Mouse (Mus musculus) gonadal fat pad, adult 2 months (tissue): ENCODE results near the gene Slc25a51. TPM values are rescaled to one million over a fixed set of nuclear protein-coding genes. Genes with fewer than 3 reads are reported as not detected.

ENCODE experiments used
- DNase-seq: peaks from one replicate; pipeline ENCODE4 v3.0.0-alpha.2; 2012; ENCODE audit warnings: low read depth
- polyA plus RNA-seq: library from polyadenylated mRNA; depleted of rRNA; stranded (reverse); fragments of >200 nt; gene quantifications from 2 replicates; pipeline ENCODE4 v1.2.3, GENCODE M21; 2012

The Slc25a51 gene
- polyA plus RNA-seq, 1 experiment: 96.9 TPM

DNA sequence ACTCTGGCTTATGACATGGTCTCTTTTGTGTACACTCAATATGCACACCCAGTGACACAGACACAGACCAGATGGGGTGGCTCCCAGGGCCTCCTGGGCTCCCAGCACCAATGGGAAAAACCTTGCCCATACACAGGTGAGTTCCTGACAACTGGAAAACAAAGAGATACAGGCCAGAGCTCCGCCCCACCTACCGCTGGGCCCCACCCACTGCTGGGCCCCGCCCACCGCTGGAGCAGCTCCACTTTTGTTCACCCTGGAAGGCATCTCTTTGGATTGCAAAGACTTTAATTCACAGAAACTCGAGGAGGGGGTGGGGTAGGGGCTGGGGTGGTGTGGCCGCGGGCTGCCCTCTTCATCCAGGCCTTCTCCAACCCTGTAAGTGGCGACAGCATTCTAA lies 14.8 kb upstream of the Slc25a51 start:
- no peak for DNase-seq

DNA sequence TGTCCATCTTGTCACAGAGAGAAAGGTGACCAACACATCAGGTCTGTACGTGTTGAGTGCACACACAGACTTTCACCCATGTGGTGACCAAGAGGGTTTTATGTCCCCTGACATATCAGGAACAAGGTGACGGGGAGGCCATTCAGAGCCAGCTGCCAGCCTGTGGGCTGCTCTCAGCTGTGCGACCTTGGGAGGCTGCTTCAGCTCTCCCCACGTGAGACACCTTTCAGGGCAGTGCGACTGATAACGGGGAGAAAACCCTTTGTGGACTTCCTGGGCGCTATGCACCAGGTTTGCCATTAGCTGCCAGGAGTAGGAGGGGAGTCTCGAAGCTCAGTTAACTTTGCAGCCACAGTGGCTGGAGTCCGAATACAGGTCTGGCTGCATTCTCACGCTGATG lies 14.1 kb upstream of the Slc25a51 start:
- DNase-seq: no peak

DNA sequence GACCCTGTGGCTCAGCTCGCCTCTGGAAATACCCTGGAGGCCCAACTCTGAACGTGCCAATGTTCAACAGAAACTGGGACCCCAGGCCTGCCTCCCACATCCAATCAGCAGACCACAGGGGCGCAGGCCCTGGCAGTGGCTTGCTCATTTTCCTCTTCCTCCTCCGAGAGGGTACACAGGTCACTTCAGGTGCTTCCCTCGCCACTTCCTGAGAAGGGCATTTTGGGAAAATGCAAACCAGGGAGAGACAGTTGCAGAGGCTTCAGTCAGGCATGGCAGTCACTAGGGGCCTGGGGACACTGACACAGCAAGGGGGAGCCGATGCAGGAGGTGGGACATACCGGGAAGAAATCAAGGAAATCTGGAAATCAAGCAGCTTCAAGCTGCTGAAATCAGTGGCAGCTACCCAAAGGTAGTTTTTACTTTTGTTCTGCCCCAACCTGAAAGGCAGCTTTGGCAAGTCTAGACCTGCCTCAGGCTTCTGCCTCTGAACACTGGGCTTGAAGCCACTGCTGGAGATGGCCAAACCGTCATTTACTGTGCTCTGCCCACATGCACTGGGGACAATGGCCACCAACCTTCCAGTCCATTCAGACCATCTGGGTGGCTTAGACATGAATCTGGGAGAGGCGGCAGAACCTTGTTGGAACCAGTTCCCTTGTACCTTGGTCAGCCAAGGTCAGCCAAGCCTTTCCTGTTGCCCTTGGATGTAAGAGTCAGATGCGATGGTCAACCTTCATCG lies 13.1 kb upstream of the Slc25a51 start:
- DNase-seq: peak; percentile 79

DNA sequence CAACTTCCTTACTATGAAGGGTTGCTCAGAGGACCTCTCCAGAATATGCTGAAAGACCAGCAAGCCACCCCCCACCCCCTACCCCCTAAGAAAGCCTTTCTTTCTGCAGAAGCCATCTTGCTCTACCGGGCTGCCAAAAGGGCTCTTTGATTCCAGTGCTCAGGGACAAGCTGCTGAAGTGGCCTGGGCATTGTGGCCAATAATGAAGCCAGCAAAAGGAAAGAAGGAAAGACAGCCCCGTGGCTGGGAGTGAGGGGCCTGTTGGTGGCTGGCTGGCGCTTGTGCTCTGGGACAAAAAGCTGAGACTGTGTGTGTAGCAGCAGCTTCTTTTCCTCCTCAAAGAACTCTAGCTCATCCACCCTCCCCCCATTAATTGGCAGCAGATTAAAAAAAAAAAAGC lies 12.2 kb upstream of the Slc25a51 start:
- no peak for DNase-seq

DNA sequence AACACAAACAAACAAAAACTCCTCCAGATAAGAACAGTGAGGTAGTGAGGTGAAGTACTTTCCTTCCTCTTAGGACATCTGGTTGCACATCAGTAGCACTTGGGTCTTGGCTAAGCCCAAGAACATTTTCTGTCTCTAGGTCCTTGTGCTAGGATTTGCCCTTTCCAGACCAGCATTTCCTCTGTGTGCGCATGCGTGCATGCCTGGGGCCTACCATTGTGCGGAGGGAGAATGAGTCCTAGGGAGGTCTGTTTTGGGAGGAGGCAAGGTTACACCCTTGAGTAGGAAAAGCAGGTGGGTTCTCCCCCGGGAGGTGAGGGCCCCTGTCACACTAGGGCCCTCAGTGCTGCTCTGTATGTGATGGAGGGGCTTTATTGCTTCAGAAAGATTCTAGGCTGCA lies 10.5 kb upstream of the Slc25a51 start:
- DNase-seq: no peak

DNA sequence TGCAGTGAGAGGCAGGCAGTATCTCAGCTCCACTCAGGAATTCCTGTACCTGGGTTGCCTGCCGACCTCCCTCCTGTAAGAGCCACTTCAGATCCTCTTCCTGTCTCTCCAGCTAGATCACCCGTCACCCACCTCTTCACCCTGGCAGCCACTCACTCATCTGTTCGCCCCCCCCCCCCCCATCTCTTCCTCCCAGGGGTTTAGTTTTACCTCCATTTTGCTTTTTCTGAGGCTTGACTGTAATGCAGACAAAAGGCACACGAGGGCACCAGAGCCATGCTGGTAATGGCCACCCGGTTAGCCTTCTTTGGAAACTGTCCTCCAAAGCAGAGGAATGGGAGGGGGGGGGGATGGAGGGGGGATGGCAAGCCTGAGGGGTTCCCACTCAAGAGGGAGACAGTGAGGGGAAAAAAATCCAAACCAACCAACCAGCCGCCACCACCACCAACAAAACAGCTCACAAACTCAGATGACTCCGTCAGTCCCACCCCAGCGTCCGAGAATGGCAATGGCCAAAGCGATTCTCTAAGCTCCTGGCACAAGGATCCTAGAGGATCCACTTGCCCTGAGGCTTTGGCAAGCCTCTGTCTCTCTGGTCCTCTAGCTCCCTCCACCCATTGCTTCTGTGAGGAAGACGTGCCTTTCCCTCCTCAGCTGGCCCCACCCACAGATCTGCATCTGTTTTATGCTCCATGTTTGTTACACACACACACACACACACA lies 9.8 kb upstream of the Slc25a51 start:
- no peak for DNase-seq

DNA sequence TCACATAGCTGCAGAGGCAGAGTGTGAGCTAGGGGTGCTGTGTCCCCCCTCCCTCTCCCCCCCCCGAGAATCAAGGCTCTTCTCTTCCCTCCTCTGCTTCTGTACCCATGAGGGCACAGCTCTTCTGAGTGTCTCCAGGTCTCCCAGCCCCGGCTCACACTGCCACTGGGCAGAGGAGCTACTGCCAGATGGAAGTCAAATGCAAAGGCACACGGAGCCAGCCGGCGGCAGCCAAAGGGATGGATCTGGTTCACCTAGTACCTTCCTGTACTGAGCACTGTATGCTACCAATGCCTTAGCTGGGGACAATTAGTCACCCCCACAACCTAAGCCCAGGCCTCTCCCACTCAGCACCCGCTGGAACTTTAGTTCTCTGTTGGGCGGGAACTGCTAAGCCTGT lies 7.7 kb upstream of the Slc25a51 start:
- DNase-seq: no peak

DNA sequence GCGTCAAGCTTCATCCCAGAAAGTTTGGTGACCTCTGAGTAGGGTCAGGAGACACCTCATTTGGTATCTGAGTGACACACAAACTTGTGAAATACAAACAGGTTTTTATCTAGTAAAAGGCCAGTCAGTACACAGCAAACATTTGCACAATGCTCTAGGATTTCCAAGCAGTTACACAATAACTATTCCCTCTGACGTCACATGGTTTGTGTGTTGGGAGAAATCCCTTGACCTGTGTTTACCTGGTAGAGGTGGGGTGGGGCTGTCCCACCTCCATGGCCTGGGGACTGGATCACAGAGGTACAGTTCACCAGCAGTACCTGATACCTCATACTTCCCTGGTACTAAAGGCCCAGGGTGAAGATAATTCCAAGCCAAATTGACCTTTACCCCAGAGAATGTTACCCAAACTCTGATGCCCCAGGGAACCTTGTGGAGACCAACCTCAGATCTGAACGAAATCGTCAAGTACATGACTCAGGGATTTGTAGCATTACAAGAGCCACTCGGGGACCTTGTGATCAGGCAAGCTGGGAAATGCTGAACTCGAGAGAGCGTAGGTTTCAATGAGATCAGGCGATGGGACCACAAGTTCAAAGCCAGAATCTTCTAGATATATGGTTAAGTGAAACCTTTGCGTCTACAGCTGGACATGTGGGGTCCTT lies 5.2 kb upstream of the Slc25a51 start:
- DNase-seq: peak; percentile 81

DNA sequence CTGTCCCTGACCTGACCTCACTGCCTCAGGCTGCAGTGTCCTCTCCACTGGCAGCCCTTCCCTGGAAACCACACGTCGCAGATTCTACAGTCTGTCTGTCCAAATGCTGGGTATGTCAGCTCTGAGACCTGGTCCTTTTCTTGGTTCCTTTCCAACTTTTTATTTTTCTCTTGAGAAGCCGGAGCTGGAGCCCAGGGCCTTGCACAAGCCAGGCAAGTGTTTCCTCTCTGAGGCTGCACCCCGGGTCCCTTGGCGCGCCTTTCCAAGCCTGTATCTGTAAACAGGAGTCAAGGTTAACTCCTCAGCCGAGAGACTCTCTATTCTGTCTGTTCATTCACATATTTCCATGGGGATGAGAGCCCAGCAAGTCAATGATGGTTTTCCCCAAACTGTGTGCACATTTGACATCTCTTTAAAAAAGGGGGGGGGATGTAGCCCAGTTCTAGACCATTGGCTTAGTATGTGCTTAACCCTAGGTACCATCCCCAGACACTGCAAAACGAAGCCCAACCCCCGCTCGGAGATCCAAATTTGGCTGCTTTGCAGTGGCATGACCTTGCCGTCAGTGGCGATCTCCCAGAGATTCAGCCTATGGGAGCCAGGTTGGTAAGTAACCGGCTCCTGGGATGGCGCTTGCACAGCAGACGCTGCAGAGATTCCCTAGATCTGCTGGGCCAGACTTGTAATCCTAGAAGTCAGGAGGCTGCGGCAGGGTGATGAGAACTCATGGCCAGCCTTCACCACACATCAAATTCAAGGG lies 4.0 kb upstream of the Slc25a51 start:
- no peak for DNase-seq

DNA sequence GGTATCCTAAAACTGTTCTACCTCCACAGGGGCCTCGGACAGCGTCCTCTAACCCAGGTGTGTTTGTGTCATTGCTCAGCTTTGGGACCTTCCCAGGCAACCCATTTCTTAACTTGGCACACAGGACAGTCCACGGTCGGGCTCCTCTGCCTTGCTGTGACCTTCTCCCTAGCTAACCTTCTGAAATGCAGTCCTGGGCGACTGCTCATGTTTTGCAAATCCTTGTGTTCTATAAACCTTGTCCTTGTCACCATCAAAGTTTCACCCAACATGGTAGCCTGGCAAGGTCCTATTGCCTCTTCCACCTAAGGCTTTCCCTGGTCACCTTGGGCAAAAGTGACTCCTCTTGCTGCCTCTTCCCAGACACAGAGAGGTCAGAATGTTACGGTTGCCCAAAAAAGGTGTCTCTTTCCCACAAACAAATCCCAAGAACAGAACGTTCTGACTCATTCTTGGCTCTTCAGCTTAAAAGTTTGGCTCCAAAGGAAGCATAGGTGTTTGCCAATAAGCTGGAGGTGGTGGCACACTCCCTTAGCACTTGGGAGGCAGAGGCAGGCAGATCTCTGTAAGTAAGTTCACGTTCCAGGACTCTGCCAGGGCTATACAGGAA lies 2.7 kb upstream of the Slc25a51 start:
- DNase-seq: no peak

DNA sequence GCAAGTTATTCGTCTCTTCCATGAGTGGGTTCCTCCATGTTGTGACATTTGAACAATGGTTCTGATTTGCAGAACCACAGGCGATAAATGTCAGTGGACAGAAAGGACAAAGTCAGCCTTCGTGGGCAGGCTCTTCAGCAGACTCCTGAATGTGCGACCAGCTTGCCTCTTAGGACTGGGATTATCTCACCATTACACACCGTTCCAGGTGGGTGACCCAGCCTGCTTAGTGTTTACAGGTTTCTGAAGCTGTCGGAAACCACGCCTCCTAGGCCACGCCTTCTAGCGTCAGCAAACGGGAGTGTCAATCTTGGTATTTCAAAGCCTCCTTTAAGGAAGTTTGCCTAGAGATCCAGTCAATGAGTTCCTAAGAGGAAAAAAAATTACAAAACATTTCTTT lies 704 bp upstream of the Slc25a51 start:
- no peak for DNase-seq

DNA sequence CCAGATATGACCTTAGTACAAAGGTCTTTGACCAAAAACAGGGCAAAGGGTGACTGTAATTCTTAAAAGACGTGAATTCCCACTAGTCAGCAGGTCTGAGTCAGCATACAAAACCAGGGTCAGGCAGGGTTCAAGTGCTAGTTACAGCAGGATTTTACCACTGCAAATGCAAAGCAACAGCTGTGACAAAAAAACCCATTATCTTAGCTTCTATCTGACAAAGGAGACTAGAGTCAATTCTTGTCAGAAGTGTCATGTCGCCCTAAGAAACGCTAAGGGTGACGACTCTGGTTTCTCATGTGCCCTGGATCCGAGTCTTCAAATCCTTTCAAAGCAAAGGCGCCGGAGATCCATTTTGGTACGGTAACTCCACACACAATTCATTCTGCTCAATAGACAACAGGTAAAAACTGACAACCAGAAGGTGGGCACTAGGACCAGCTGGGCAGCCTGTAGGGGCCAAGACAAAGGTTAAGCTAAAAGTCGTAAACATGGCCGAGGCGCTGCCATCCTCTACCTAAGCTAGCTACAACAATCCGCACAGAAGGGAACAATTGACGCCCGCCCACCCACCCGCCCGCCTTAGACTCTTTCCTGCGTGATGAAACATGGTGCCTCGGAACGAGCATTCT lies 747 bp downstream of the Slc25a51 start:
- no peak for DNase-seq

DNA sequence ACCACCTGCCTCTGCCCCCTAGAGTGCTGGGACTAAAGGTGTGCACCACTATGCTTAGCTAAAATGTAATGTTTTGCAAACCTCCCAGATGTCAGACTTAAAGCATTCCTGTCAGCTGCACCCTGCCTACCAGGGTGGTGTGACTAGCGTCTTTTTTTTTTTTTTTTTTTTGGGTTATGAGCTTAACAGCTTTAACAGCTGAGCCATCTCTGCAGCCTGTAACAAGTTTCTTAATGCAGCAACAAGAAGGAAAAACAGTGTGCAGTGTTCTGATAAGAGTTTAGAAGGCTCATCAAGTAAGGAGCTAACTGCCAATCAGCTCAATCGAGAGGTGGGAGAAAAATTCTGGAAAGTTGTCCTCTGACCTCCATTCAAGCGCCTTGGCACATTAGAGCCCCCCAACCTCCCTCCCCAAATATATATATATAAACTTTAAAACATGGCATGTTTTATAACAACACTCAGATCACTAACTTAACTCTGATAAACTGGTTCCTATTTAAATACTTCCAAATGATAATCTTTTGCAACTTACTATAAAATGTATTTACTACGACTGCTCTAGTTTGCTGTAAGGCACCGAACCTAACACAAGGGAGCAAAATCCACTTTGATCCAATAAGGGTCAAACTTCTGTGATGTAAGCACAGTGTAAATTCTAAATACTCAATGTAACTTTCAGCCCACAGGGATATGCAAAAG lies 1.4 kb downstream of the Slc25a51 start:
- no peak for DNase-seq

DNA sequence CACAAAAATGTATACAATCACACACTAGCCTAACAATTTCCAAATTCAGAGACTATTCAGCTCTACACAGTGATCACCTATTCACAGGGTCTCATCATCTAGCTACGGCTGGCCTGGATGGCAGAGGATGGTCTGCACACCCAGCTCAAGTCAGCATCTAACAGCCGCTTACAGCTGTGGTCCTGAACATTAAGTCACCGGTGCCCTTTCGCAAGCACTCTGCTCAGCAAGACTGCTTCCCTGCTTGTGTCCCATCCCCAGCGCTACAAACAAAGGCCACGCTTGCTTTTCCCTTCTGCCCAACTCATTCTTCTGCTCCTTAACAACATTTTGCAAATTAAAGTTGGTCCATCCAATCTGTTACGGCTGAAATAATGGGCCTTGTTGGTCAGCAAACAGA lies 2.2 kb downstream of the Slc25a51 start:
- DNase-seq: no peak

DNA sequence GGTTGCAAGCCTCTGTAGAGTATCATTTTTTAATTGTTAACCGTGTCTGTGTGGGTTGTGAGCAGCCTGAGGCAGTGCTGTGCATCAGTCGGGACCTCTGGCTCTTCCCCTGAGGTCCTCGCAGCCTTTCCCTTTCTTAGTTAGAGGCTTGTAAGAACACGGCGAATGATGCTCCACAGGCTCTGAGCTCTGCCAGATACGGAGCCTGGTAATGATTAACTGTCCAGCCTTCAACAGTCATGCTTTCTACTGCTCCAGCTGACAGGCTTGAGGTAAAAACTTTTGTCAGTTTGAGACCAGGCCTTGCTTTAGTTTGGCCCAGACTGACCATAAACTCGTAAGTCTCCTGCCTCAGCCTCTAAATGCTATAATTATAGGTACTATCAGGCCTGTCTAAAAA lies 3.3 kb downstream of the Slc25a51 start:
- DNase-seq: no peak

DNA sequence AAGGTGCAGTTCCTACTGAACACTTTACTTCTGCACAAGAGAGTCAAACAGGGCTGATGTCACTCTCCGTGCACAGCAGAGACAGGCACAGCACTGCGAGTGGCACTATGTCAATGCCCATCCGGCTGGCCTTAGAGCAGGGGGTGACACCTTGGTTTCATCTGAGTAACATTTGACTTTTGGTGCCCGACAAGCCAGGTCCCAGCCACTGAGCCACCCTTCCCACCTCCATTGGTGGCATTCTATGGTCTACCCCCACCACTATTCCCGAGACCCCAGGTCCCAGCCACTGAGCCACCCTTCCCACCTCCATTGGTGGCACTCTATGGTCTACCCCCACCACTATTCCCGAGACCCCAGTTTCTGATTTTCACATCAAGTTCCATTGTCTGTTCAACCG lies 4.5 kb downstream of the Slc25a51 start:
- no peak for DNase-seq

DNA sequence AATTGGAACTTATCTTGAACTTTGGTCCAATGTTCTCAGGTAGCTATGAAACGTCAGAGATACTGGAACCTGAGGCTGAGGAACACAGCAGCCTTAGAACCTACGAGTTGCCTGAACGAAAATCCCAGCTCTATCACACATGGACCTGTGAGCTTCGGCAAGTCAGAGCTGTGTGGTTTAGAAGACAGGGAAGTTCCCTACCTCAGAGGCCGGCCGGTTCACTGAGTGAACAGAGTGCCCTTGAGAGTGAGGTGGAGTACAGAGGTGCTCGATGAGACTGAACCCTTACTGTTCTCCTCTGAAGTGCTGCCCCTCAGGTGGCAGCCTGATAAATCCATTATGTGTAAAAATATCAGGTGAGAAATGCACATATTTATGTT lies 5.1 kb downstream of the Slc25a51 start:
- no peak for DNase-seq

DNA sequence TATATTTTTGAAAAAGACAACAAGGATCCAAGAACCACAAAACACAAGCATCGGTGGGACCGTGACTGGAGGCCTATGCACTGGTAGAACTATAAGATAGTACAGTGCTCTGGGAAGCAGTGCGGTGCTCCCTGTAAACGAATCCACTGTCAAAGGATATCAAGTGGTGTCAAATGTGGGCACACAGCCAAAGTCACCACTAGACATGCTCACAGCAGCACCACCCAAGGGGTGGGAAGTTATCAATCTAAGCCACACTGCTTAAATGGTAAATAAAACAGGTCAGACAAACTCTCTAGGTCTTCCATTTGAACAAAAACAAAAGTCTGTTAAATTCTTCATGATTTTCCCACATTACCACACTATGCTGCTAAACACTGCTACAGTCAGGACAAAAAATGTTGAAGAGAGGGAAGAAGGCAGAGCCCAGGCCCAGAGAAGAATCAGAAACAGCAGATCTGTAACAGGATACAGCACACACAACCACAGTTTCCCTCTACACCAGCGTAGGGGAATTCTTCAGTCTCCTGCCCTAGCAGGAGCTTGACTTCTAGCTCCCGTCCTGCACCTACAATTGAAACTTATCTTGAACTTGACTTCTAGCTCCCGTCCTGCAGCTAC lies 5.6 kb downstream of the Slc25a51 start:
- no peak for DNase-seq

DNA sequence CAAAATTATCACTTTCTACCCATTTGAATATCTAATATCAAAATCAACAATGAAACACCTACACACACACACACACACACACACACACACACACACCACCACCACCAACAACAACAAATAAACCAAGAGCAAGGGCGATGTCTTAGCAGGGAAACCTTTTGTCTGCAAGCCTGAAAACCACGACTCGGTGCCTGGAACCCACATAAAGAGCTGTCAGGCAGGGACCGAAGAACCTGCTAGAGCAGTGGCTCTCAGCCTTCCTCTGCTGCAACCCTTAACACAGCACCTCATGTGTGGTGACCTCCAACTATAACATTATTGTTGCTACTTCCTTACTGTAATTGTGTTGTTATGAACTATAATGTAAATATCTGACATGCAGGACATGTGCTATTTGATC lies 6.3 kb downstream of the Slc25a51 start:
- DNase-seq: no peak
